Mouse (Mus musculus) retina, postnatal 1 day (tissue): ENCODE data around the gene Lsm7.

Source experiments
- DNase-seq: peaks from one replicate; pipeline ENCODE4 v3.0.0-alpha.2; 2012

Lsm7 gene

DNA sequence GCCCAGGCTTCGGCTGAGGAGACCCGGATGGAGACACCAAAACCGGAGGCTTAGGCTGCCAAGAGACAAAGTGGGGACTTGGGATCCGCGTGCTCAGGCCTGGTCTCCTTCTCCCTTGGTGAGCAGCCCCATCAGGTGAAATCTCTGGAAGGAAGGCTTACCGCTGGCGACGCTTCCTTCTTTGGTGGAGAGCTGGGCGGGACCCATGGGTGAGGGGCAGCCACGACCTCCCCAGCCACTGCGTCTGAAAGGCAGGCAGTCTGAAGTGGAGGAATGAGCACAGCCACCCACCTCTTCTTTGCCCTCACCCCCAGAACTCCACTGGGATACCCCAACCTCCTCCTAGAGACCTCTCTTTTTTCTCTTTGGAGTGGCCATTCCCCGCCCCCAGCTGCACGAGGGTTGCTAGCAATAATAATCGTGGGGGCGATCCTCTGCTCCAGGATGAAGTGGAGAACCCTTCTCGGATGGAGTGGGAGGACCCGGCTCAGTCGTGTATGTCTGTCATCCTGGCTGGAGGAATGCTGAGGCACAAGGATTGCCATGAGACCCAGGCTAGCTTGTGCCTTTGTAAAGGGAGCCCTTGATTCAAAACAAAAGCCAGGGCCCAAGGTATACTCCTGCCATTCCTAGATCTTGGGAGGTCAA lies 45.9 kb downstream of the Lsm7 start:
- DNase-seq = no peak

DNA sequence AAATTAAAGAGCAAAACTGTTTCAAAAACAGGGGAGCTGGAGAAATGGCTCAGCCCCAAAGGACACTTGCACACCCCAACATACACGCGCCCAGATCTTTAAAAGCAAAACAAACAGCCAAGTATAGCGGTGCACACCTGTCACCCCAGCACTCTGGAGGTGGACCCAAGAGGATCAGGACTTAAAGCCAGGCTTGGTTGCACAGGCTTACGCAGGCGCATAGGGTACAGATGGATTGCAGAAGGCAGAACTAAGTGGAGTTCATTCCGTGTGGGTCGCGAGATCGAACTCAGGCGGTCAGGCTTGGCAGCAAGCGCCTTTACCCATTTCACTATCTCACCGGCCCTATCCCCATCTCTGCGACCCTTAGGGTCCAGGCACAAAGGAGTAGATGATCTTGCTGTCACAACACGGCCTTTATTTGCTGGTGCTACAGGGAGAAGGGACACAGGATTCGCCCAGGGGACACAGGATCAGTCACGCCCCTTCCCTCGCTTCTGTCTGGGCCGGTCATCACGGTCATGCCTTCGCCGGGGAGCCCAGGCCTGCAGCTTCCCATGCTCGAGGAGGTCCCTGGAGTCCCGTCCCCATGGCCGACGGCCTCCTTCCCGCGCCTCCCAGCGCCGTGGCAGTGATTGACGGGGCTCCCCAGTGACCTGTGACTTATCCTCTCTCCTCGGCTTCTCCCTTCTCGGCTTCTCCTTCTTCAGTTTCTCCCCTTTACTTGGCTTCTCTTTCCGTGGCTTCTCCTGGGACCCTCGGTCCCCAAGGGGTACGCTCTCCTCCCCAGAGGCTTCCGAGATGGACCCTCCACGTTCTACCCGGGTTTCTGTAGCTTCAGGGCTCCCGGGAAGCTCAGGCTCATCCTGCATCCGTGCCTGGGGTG lies 46.7 kb downstream of the Lsm7 start:
- peak; percentile 57 for DNase-seq

DNA sequence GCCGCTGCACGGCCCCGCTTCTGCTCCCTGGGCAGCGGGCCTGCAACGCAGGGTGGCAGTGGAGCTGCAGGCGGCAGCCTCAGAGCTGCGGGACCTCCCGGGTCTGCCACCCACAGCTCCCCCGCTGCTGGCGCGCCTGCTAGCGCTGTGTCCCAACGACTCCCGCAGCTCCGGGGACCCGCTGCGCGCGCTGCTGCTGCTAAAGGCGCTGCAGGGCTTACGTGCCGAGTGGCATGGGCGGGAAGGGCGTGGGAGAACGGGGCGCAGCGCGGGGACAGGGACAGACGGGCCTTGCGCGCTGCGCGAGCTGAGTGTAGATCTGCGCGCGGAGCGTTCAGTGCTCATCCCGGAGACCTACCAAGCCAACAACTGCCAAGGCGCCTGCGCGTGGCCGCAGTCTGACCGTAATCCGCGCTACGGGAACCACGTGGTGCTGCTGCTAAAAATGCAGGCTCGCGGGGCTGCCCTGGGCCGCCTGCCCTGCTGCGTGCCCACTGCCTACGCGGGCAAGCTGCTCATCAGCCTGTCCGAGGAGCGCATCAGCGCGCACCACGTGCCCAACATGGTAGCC lies 47.9 kb downstream of the Lsm7 start:
- DNase-seq = peak; percentile 92

DNA sequence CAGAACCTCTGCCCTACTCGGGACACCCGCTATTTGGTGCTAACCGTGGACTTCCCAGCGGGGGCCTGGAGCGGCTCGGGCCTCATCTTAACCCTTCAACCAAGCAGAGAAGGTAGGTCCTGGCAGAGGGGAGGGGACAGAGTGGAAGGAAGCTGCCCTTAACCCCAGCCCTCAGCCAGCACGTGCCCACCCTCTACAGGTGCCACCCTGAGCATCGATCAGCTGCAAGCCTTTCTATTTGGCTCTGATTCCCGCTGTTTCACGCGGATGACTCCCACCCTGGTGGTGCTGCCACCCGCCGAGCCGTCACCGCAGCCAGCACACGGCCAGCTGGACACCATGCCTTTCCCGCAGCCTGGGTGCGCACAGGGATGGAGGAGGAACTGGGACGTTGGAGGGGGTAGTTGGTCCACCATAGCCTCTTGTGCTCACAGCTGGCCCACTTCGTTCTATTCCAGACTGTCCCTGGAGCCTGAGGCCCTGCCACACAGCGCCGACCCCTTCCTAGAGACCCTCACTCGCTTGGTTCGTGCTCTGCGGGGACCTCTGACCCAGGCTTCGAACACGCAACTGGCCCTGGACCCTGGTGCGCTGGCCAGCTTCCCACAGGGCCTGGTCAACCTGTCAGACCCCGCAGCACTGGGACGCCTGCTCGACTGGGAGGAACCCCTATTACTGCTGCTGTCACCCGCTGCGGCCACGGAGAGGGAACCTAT lies 48.5 kb downstream of the Lsm7 start:
- no peak for DNase-seq

DNA sequence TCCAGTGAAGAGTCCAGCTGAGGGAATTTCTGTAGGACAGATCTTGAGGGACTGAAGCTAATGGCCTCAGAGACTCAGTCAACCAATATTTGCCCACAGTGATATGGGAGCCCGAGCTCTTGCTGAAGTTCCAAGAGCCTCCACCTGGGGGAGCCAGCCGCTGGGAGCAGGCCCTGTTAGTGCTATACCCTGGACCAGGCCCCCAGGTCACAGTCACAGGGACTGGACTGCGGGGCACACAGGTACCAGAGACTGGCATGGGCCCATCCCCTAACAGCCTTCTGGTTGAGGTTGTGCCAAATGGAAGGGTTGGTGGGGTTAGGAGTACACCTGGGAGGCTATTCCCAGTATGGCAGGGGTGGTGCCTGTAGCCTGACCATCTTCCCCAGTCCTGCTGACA lies 49.1 kb downstream of the Lsm7 start:
- peak; percentile 74 for DNase-seq

DNA sequence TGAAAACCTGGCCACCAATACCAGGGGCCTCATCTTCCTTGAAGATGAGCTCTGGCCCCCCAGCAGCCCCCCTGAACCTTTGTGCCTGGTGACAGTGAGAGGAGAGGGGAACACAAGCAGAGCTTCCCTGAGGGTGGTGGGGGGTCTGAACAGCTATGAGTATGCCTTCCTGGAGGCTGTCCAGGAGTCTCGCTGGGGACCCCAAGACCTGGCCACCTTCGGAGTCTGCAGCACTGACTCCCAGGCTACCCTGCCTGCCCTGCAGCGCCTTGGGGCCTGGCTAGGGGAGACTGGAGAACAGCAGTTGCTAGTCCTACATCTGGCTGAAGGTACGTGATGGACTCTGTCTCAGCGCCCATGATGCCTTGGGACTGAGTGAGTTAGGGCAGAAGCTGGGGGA lies 49.7 kb downstream of the Lsm7 start:
- no peak for DNase-seq

DNA sequence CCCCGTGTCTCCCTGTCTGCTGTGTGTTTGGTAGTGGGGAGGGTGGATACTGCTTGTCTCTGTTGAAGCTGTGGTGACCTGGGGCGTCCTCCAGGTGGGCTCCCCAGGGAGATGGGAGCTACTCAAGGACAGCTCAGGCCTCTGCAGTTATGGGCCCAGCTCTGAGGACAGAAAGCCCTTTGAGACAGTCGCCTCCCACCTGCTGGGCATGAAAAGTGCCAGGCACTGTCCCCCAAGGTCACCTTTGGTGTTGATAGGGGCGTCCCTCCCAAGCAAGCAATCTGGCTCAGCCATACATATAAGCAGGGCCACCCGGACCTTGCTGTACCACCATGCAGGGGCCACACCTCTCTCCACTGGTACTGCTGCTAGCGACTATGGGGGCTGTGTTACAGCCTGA lies 50.1 kb downstream of the Lsm7 start, which contains the start of gene Amh:
Gene Amh (plus strand): TSS at position 328 of the 400 bp plus-strand sequence.
- no peak for DNase-seq

DNA sequence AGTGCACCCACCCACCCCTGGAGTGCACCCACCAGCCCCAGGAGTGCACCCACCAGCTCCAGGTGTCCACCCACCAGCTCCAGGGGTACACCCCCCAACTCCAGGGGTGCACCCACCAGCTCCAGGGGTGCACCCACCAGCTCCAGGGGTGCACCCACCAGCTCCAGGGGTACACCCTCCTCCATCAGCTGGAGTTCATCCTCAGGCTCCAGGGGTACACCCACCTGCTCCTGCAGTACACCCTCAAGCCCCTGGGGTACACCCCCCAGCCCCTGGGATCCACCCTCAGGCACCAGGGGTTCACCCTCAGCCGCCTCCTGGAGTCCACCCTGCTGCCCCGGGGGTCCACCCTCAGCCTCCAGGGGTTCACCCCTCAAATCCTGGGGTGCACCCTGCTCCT lies 50.7 kb downstream of the Lsm7 start:
- no peak for DNase-seq

DNA sequence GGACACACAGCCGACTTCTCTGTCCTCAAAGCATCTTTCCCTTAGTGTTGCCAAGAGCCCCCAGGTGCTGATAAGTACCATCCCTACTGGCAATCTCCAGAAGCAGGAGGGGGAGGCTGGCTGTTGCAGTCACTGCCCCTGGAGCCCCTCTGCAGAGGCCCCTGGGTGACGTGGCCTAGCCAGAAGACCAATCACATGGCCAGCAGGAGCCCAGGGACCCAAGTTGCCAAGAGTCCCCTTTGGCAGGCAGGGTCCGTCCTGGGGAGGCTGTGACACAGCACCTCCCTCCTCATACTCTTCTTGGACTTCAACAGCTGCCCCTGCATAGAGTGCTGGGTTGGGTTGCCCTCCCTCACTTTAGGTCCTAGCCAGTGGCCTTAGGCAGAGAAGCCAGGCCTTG lies 52.0 kb downstream of the Lsm7 start:
- no peak for DNase-seq
